Mouse (Mus musculus) stomach, postnatal 0 days (tissue): ENCODE data around the gene Loxl4.

Experiments used
- CTCF ChIP-seq: IDR thresholded peaks from 2 replicates; pipeline ENCODE4 v1.5.1; 2016; ENCODE audit warnings: antibody characterized with exemption, low read depth, mild to moderate bottlenecking, moderate library complexity
- EP300 ChIP-seq: optimal IDR thresholded peaks from 2 replicates; pipeline ENCODE3; 2016; ENCODE audit warnings: antibody characterized with exemption

GRCm38 (mm10) chr19:42584188-42584587 lies 28.4 kb downstream of the Loxl4 start:
- TF ChIP-seq CTCF (no peak), EP300 (no peak)
